Mouse (Mus musculus) layer of hippocampus, postnatal 14 days (tissue): ENCODE measurements at regions not wholly inside any gene's neighbourhood (a gene's known extent, or its start where the extent isn't known, plus 50 kb on each side); places are given as distances from the start of the nearest gene placed in this dataset.
A peak's percentile ranks its signal among the peaks of the same experiment; 100 is the strongest.

Experiments used
- DNase-seq, 2 experiments: peaks; one replicate each; pipeline ENCODE4 v3.0.0; 2021 to 2022; ENCODE audit warnings: low spot score in 2 of 2, mixed read lengths in 1 of 2

- DNase-seq, result no peak
These were observed 77.1 kb downstream of the Utp18 start for GRCm38 (mm10) chr11:93808431-93808830.

- no peak for DNase-seq
These were observed 78.4 kb downstream of the Utp18 start for GRCm38 (mm10) chr11:93807205-93807604.

GRCm38 (mm10) chr11:93771143-93771940, 114.2 kb downstream of the Utp18 start:
- no peak for DNase-seq

GRCm38 (mm10) chr11:93765961-93766360, 119.6 kb downstream of the Utp18 start:
- DNase-seq, result no peak

- DNase-seq, result peak; percentile 47 to 61
These were observed 122.6 kb downstream of the Utp18 start for GRCm38 (mm10) chr11:93762832-93763530.

- DNase-seq, result no peak
These were observed 127.7 kb downstream of the Utp18 start for GRCm38 (mm10) chr11:93757825-93758224.

- no peak for DNase-seq
These were observed 148.9 kb downstream of the Utp18 start for GRCm38 (mm10) chr11:93736618-93737017.

GRCm38 (mm10) chr11:93733568-93734185, 151.9 kb downstream of the Utp18 start:
- no peak for DNase-seq

GRCm38 (mm10) chr11:93729119-93729518, 156.4 kb downstream of the Utp18 start:
- no peak for DNase-seq

GRCm38 (mm10) chr11:93725242-93725641, 160.3 kb downstream of the Utp18 start:
- no peak for DNase-seq

GRCm38 (mm10) chr11:93719141-93719540, 166.4 kb downstream of the Utp18 start:
- no peak for DNase-seq

- DNase-seq, result no peak
These were observed 175.9 kb downstream of the Utp18 start for GRCm38 (mm10) chr11:93709686-93710085.

GRCm38 (mm10) chr11:93696982-93697541, 188.5 kb downstream of the Utp18 start:
- no peak for DNase-seq

- no peak for DNase-seq
These were observed 189.3 kb downstream of the Utp18 start for GRCm38 (mm10) chr11:93696096-93696890.

GRCm38 (mm10) chr11:93683691-93684090, 201.9 kb downstream of the Utp18 start:
- no peak for DNase-seq

- DNase-seq, result no peak
These were observed 209.3 kb downstream of the Utp18 start for GRCm38 (mm10) chr11:93676299-93676698.

GRCm38 (mm10) chr11:93672025-93672424, 213.5 kb downstream of the Utp18 start:
- no peak for DNase-seq

- no peak for DNase-seq
These were observed 223.9 kb downstream of the Utp18 start for GRCm38 (mm10) chr11:93661657-93662056.

- no peak for DNase-seq
These were observed 225.2 kb downstream of the Utp18 start for GRCm38 (mm10) chr11:93660379-93660778.

- no peak for DNase-seq
These were observed 226.8 kb downstream of the Utp18 start for GRCm38 (mm10) chr11:93658719-93659118.
